Mouse (Mus musculus) right cerebral cortex, postnatal 36 days (tissue): ENCODE measurements around the gene Nox4.
"Not testable (repeated sequence)": the region's sequence is repeated elsewhere in the genome, so short reads cannot be mapped to it uniquely, and the experiment has no call there.

ENCODE experiments used
- DNase-seq, 2 experiments: peaks; one replicate each; pipeline ENCODE4 v3.0.0; 2022; ENCODE audit warnings: low spot score in 2 of 2, mixed read lengths in 1 of 2

Gene Nox4

DNA sequence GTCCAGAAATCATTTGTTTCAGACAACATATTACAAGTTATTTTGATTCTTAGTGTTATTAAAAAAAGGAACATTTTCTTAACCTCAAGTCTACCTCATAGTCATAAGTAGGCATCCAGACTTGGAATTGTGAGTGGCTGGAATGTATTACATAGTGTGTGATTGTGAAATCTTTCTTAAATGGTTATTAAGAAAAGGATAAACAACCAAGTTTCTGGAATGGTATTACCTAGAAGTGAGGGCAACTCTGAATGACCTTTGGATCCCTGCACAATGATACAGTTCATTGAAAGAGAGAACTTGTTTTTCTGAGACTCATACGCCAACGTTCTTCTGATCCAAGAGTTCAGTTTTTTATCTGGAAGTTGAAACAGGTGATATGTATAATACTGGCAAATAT, 125.4 kb downstream of the Nox4 start:
- no peak for DNase-seq

DNA sequence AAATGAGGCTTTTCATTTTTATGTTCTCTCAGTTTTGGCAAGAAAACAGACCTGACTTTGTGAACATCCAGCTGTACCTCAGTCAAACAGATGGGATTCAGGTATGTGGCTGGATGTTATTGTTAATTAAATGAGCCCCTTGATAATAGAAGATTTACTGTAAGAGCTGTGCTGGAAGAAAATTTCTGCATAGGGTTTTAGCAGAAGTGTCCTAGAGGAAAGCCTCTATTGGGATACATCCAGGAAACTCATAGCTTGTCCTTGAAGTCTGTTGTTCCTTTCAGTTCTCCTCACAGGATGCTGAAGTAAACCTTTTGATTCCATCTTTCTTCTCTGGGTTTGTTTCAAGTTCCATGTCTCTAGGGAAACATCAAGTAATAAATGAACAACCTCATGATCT, 128.4 kb downstream of the Nox4 start:
- DNase-seq = no peak

GRCm38 (mm10) chr7:87374935-87375334, 129.0 kb downstream of the Nox4 start:
- DNase-seq = no peak

GRCm38 (mm10) chr7:87397023-87397422, 151.1 kb downstream of the Nox4 start:
- DNase-seq = no peak

DNA sequence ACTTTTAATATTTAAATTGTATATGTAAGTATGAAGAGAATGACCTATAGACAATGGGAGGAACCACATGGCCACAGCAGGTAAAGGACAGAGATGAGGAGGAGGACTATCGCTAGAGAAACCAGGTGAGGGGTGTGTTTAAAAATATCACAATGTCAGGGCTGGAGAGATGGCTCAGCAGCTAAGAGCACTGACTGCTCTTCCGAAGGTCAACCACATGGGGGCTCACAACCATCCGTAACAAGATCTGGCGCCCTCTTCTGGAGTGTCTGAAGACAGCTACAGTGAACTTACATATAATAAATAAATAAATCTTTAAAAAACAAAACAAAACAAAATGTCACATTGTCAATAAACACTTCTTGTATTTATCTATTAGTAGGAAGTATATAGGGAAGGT, 165.5 kb downstream of the Nox4 start:
- not testable (repeated sequence) for DNase-seq

- no peak for DNase-seq
These were observed 167.4 kb downstream of the Nox4 start for GRCm38 (mm10) chr7:87413271-87413670.
